Mouse (Mus musculus): Measurements from ENCODE around the gene Apobec3. TPM values are rescaled to one million over a fixed set of nuclear protein-coding genes. Genes with fewer than 3 reads are reported as not detected.
A peak's percentile ranks its signal among the peaks of the same experiment; 100 is the strongest.
"Not testable (repeated sequence)": the region's sequence is repeated elsewhere in the genome, so short reads cannot be mapped to it uniquely, and the experiment has no call there.

The Apobec3 gene
- polyA plus RNA-seq, 1 experiment = 34.3 TPM

DNA sequence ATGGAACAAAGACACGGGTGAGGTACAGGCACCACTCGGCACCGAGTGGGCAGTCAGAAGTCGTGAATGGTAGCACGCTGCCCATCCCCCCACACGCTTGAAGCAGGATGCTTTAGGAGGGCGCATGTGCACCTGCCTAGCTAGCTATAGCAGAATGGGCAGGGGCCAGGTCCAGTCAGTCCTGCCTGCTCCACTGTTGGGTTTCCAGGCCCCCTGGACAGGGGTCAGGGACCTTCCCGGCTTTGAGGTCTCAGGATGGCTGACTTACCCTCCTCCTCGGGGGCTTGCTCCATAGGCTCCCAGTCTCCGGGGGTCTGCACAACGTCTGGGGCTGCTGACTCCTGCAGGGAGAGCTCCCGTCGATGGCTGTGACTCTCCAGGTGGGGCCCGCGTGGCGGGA lies 27.0 kb downstream of the Apobec3 start:
- no peak for DNase-seq (ENCODE audit: low read depth, low spot score)
- WGBS = 93% methylated on average over 16 of the region's 16 CpGs

DNA sequence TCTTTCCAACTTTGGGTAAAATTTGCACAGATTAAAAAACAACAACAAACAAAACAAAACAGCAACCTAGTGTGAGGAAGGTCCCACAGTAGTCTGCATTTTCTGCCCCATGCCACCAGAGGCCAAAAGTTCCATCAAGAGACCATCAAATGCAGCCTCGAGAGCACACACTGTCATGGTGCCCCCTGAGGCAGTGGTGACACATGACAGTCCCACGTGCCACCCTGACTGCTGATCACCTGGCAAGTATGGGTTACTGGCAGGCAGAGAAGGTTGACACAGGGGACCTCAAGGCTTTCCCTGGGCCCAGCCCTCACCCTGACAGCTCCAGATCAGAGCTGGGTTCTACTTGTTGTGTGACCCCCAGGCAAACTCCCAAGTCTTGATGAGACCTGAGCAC lies 28.3 kb downstream of the Apobec3 start:
- 42% methylated on average over 2 of the region's 2 CpGs for WGBS
- no peak for DNase-seq (ENCODE audit: low read depth, low spot score)

DNA sequence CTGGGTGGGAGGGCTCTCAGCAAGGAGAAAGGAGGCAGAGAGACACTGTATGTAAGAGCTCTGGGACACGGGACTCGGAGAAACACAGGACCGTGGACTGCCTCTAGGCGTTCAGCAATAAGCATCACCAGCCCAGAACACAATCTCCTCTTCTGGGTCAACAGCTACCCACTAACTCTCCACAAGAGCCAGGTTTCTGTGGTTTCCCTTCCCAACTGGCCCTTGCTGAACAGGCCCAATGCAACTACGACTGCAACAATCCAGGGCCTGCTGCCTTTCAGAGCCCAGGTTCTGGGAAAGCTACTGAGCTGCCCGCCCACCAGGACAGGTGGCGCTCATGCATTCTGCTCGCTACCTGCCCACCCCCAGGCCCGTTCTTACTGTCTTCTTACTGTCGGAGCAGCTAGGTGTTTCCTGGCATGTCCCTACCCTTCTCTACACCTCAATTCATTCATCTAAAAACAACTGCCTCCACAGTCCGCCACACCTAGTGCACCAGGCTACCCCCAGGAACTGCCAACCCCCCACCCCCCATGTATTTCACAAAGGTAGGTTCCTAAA lies 35.5 kb downstream of the Apobec3 start:
- DNase-seq (ENCODE audit: low read depth, low spot score) = no peak
- 90% methylated on average over 11 of the region's 11 CpGs for WGBS

DNA sequence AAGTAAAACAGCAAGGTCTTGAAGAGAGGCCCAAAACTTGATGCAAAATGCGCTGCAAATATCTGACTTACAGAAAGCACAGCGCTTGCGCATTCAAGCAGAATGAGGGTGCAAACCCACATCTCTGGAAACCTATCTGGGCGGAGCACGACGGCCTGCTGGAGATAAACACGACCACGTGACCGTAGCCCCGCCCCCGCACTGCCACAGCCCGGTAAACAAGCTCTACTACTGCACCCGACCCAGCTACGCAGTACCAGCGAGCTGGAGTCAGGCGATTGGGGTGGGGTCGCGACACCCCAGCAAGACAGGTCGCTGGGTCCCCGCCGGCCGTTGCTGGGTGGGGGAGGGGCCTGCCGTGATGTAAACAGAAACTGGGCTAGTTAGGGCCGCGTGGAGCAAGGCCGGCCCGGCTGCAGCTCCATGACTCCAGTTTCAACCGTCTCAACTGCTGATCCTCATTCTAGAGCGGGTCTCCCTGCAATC lies 36.2 kb downstream of the Apobec3 start:
- peak; percentile 57 for DNase-seq (ENCODE audit: low read depth, low spot score)
- WGBS = under 1% methylated on average over 29 of the region's 29 CpGs

DNA sequence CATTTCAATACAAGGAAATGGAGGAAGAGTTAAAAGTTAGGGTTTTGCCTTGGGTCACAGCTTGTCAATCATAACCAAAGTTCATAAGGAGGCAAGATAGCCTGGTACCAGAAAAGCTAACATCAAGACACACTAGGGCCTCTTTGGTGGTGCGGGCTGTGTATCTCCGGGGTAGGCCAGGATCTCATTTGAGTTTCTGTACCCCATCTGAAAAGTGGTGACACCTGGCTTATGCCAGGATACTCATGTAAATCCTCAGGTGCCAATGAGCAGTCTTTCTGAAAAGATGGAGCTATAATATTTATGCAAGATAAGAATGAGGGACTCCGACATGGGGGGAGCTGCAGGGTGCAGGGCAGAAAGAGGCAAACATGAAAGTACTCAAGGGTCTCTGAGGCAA lies 36.9 kb downstream of the Apobec3 start:
- DNase-seq (ENCODE audit: low read depth, low spot score) = no peak

DNA sequence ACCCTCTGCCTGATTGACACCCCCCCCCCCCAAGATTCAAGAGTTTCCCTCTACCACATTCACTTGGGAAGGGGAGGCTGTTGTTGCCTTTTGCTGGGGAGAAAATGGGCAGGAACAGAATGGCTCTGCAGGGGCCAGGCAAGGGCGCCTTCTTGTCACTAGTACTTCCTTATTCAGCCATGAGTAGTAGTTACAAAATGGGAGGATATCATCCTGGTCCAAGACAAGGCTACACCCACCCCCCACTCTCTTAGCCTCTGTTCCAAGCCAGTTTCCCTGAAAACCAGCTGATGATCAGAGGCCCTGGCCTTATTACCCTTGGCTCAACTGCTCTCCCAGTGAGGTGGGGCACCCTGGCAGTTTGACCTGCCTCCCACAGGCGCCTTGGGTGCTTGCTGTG lies 37.3 kb downstream of the Apobec3 start:
- 73% methylated on average over 2 of the region's 2 CpGs for WGBS
- no peak for DNase-seq (ENCODE audit: low read depth, low spot score)

More for the DNA sequence above, 36.9 kb downstream of the Apobec3 start:
- WGBS = 92% methylated on average over 3 of the region's 3 CpGs

DNA sequence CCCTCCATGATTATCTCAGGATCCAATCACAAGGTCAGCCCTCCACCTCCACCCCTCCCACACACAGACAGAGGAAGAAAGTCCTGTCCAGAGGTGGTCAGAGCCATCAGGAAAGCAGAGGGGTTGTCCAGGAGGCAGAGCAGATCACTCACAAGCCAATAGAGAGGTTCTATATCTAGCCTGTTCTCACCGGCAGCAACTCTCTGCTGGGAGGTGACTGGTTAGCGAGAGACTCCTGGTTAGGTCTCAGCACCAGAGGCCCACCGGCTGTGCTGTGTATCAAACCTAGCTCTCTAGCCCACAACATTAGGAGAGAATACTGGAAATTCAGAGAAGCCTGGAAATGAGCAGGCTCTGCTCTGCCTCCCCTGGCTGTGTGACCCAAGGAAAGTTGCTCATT lies 38.3 kb downstream of the Apobec3 start:
- no peak for DNase-seq (ENCODE audit: low read depth, low spot score)
- WGBS = 92% methylated on average over 3 of the region's 3 CpGs

DNA sequence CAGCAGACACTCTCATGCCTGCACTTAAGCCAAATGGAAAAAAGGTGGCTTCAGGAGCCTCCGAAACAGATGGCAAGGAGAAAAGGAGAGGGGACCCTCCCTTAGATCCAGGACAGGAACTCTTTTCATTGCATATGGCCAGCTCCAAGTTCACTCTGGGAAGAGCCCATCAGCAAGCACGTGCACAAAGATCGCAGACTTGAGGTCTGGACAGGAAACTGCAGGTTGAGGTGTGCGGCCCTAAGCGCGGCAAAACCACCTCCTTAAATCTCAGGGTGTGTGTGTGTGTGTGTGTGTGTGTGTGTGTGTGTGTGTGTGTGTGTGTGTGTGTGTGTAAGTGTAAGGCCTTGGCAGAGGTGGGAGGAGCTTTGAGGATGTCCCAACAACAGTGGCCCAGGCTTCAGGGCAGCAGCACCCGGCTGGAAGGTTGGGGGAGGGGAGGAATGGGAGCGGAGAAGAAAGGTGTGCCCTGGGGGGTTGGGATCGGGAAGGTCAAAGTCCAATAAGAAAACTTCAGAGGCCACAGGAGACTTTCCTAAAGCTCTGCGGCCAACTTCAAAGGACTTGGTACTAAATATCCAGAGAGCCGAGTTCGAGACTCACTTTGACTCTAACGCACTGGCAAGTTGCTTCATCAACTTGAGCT lies 40.2 kb downstream of the Apobec3 start:
- DNase-seq (ENCODE audit: low read depth, low spot score) = peak; percentile 48
- 25% methylated on average over 13 of the region's 13 CpGs for WGBS

DNA sequence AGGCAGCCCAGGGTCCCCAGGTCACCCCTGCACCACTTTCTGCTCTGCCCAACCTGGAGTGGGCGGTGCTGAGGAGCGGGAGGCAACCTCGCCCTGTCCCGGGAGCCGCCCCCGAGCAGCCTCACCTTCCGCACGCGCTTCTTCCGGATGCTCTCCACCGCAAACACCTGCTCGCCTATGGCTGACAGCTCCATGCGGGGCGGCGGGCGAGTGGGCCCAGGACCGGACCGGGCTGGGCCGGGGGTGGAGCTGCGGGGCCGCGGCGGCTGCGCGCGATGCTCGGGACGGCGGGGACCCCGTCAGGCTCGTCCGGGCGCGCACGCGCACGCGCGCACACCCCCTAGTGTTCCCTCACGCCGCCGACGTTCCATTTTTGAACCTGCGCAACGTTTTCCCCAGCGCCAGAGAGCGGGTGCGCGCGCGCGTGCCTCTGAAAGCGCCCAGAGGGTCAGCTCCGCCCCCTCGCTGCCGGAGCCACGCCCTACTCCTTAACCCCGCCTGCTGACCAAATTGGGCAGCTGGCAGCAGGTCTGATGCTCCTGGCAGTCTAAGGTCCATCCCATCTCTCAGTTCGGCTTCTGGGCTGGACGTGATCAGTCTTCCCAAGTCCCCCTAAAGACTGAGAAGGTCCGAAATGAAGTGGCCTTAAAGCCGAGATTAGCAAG lies 41.0 kb downstream of the Apobec3 start:
- under 1% methylated on average over 62 of the region's 62 CpGs for WGBS
- peak; percentile 59 for DNase-seq (ENCODE audit: low read depth, low spot score)

DNA sequence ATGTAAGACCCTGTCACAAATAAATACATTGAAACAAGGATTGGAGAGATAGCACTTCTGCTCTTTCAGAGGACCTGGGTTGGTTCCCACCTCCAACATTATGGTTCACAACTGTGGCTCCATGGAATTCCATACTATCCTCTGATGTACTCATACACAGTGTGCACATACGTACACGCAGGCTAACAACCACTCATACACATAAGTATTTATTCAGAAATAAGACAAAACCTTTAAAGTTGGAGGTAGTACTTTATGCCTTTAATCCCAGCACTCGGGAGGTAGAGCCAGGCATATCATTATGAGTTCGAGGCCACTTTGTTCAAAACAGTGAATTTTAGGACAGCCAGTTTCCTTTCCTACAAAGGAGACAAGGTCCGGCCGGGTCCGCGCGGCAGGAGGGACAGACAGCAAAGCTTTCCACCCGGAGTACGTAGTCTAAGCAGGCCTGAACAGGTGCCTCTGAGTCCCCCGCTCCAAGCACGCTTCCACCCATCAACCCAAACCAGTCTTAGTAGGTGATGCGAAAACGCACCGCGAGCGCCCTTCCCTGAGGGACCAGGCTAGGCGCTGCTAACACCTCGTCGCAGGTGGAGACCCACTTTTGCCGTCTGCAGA lies 41.7 kb downstream of the Apobec3 start:
- no peak for DNase-seq (ENCODE audit: low read depth, low spot score)
- WGBS = 18% methylated on average over 22 of the region's 22 CpGs

DNA sequence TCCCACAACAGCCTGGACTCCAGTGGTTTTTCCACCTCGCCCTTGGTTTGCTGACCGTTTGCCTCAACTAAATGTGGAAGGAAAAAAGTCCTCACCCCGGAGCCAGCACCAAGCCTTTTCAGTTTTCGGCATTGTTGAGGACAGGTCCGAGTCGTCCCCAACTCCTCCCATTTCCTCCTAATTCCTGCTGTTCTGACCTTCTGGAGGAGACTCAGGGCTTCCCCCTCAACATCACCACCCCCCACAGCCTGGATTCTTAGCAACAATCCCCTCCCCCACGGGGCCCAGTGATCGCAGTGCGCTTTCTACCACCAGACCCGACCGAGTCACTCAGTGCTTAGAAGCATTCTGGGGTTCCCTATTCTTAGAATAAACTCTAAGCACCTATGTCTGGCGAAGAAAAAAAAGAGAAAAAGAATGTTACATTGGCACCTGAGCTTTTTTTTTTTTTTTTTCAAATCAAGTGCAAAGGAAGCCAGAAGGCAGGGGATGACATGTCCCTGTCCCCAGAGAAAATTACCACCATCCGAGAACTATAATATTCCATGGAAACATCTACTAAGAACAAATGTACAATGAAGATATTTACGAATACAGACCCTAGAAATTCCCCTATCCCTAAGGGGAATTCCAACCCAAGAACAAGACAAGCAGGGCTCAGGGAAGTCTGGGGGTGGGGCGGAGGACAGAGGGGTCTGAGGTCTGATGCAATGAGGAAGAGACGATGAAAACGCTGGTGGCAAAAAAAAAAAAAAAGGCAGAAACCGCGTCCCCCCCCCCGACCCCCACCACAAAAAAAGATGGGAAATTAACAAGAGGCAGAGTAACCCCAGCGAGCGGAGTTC lies 42.4 kb downstream of the Apobec3 start:
- WGBS = 10% methylated on average over 22 of the region's 22 CpGs
- no peak for DNase-seq (ENCODE audit: low read depth, low spot score)

DNA sequence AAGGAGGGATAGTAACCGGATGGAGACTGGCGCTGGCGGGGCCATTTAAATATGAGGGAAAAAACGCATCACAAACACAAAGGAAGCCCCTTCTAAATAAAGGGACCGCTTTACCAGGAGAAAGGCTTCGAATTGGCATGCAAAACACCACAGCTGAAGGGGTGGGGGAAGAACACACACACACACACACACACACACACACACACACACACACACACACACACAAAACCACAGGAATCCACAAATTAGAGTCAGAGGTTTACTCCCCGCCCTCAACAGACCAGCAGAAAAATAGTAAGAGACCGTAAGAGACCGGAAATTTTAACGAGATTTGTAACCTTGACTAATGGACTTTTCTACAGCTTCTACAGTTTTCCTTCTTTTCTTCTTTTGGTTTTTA lies 43.3 kb downstream of the Apobec3 start:
- DNase-seq (ENCODE audit: low read depth, low spot score) = no peak
- 18% methylated on average over 10 of the region's 10 CpGs for WGBS

DNA sequence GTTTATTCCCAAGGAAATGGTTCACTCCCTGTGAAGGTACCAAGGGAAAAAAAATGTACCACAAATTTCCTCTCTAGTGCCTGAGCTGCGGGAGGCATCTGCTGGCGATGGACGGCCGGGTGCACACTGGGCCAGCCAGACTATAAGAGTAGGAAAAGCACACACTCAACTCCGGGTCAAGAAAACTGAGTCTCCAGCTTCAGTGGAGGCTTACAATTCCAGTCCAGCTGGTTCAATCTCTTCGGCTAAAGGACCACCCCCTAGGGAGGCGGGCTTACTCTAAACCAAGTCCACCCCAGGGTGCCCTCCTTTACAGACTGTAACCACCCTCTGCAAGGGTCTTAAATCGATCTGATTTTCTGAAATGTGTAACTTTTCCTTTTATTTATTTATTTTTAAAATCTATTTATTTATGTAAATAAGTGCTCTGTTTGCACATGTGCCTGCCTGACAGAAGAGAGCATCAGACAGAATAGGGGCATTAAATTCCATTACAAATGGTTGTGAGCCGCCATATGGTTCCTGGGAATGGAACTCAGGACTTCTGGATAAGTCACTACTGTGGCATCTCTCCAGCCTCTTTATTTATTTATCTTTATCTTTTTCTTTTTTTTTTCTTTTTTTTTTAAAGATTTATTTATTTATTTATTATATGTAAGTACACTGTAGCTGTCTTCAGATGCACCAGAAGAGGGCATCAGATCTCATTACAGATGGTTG lies 44.4 kb downstream of the Apobec3 start:
- WGBS = 44% methylated on average over 9 of the region's 9 CpGs
- no peak for DNase-seq (ENCODE audit: low read depth, low spot score)

DNA sequence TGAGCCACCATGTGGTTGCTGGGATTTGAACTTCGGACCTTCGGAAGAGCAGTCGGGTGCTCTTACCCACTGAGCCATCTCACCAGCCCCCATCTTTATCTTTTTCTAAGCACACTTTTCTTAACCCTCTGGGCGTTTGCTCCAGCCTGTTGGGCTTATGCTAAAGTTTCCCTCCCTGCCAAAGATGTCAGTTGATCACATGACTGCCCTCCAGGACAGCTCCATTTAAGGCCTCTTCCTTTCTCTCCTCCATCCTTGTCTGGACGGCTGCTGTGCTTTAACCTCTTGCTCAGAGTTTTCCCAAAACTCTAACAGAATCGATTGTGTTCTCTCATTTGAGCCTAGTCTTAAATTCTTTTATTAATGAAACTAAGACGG lies 44.9 kb downstream of the Apobec3 start:
- WGBS = 64% methylated on average over 7 of the region's 7 CpGs
- no peak for DNase-seq (ENCODE audit: low read depth, low spot score)

DNA sequence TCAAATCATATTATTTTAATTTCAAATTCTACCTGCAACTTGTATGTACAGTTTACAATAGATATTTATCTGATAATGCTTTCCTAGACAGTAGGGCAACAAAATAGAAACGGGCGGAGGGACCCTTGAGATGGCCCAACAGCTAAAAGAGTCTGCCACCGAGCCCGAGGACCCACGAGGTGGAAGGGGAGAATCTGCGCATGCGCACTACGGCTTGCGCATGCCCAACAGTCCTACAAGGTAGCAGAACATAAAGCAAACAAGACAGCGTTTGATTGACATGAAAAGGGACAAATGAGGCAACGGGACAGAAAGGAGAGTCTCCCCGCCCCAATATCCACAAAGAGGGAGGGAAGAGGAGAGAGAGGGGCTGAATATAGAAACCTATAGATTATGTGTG lies 47.6 kb downstream of the Apobec3 start:
- WGBS = 85% methylated on average over 12 of the region's 12 CpGs
- no peak for DNase-seq (ENCODE audit: low read depth, low spot score)

DNA sequence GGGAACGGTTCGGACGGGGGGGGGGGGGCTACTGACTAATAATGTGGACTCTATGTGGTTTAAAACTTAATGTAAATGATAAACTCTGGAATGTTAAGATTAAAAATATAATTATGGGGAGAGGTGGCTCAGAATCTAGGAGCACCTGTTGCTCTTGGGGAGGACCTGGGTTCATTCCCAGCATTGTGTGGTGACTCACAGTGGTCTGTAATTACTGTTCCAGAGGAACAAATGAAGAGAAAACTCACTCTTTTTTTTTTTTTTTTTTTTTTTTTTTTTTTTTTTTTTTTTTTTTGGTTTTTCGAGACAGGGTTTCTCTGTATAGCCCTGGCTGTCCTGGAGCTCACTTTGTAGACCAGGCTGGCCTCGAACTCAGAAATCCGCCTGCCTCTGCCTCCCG lies 48.0 kb downstream of the Apobec3 start:
- WGBS = 81% methylated on average over 6 of the region's 7 CpGs
- not testable (repeated sequence) for DNase-seq (ENCODE audit: low read depth, low spot score)

DNA sequence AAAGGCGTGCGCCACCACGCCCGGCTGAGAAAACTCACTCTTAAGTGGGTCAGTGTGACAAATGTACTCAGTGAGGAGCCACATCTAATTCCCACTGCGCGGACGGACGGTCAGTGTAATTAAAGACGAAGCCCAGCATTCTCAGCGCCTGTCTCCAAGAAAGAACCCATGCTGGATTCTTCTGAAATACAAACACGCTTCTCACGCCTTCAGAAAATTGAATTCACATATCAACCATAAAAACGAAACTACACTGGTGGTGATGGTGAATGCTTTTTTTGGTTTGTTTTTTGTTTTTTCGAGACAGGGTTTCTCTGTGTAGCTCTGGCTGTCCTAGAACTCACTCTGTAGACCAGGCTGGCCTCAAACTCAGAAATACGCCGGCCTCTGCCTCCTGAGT lies 48.5 kb downstream of the Apobec3 start:
- WGBS = 81% methylated on average over 16 of the region's 16 CpGs

DNA sequence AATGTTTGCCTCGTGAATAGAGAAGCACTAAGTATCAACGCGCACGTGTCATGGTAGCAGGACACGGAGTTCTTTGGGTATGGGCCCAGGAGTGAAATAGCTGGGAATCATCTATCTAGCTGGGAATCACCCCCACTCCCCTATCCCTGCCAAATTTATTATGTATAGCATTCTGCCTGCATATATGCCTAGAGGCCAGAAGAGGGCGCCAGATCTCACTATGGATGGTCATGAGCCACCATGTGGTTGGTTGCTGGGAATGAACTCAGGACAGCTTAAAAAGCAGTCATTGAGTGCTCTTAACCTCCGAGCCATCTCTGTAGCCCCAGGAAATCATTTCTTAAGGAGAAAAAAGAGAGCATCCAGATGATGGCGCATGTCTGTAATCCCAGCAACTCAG lies 49.5 kb downstream of the Apobec3 start:
- 23% methylated on average over 8 of the region's 8 CpGs for WGBS
- DNase-seq (ENCODE audit: low read depth, low spot score) = no peak

More for the DNA sequence above, 48.5 kb downstream of the Apobec3 start:
- DNase-seq (ENCODE audit: low read depth, low spot score) = no peak

DNA sequence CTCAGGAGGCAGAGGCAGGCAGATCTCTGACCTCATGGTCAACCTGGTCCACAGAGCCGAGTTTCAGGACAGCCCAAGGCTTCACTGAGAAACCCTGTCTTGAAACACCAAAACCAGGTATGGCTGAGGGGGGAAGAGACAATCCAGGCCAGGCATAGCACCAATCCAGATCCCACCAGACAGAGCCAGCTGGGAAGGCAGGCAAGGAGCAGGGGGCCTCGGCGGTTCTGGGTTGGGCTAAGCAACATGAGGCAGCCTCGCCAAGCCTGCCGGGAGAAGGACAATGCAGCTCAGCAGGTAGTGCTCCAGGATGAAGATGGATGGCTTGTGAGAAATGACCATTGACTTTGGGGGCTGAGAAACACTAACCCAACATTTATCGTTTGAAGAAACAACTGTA lies 51.1 kb downstream of the Apobec3 start:
- no peak for DNase-seq (ENCODE audit: low read depth, low spot score)
- WGBS = 89% methylated on average over 6 of the region's 6 CpGs
